Mouse (Mus musculus): Measurements from ENCODE around the gene S100a8.

The S100a8 gene

DNA sequence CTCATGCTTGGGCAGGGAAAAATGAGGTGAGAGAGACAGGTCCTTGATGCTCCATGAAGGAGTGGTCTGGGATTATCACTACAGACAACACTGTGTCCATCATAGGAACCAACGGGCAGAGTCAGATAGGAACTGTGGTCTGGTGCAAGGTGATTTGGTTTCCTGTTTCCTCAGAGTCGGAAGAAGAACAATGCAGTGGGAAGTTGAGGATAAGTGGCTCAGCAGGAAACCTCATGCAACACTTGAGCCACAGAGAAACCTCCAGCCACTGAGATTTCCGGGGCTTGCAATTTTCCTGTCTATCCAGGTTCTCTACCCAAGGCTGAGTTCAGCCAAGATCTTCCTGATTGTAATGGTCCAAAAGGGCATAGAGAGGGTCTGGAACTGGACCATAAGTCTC, 9.9 kb downstream of the S100a8 start:
- no peak for DNase-seq (ENCODE audit: low read depth)

GRCm38 (mm10) chr3:90683929-90684328, 15.2 kb downstream of the S100a8 start:
- DNase-seq (ENCODE audit: low read depth), result no peak

DNA sequence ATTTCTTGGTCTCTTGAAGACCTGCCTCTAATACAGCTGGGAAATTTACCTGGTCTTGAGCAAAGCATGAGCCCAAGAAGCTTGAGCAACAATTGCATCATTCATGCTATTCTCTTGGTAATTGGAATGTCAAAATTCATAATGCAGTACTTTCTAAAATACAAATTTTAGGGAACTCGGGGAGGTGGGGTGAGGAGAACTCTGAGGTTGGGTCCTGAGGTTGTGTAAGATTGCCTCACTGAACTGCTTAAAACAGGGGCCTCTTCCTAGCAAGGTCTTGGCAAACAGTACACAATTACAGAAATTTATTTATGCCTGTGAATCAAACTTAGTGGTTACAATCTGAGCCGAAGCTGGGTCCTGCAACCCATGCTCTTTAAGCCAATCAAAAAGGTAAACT, 18.1 kb downstream of the S100a8 start:
- DNase-seq (ENCODE audit: low read depth), result no peak

- DNase-seq (ENCODE audit: low read depth), result no peak
These were observed 24.7 kb downstream of the S100a8 start for GRCm38 (mm10) chr3:90693496-90693895.

DNA sequence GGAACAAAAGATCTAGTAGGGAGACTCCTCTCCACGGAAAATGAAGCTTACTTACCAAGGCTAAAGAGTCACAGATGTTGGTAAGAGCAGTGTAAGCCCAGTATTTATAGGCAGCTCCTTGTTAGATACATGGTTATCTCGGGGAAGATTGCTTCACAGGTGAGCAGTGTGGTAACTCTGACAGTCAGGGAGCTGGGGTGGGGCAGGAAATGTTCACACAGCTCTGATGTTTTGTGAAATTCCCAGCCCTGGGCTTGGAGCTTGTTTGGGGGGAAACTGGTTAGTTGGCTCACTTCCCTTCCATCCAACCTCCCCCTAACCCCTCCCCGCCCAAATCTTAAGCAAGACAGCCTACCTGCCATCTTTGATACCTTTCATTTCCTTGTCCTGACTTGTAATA, 26.8 kb downstream of the S100a8 start, which contains the start of gene S100a9:
TSS of gene S100a9 (minus strand) at position 109 of the 400 bp plus-strand sequence.
- DNase-seq (ENCODE audit: low read depth), result no peak

DNA sequence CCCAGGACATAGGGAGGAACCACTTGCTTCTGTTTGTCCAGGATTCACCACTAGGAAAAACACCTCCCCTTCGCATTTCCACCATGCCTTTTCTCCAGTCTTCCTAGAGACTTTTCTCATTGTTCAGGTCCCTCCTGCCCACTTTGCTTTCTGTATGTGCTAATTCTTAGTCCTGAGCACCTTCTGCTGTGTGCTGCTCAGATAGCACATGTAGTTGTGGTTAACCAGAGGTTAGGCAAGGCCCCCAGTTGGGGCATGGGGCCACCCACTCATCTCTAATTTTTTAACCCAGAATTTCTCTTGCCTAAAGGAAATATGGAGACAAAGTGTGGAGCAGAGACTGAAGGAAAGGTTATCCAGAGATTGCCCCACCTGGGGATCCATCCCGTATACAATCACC, 33.5 kb downstream of the S100a8 start:
- no peak for DNase-seq (ENCODE audit: low read depth)

DNA sequence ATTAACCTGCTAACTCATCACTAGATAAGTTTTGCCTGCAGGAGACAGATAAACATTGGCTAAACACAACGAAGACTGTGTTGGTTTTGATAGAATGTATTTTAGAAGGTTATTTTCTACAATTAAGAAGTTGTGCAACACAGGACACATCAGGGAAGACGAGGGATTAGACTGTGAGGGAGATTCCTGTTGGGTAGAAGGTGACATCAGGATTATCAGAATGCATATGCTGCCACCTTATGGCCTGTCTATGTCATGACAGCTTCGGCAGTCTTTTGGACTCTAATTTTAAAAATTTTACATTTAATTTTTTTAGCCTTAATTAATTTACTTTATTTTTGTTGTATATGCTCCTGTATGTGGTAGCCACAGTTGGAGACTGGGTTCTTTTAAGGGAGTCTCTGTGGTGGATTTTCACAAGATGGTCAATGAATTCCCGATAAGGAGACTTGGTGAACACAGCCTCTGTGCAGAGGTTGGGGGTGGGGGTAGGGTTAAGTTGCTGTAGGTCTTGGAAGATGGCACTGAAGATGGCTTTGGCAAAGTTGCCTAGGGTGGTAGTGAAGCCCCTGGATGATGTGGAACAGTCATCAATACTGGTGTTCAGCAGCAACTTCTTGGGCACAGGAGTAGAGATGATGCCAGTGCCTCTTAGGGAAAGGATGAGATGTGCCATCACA, 39.9 kb downstream of the S100a8 start:
- DNase-seq (ENCODE audit: low read depth), result no peak

GRCm38 (mm10) chr3:90709591-90710460, 41.0 kb downstream of the S100a8 start:
- peak; percentile 92 for DNase-seq (ENCODE audit: low read depth)

Data from c-Kit-positive CD71-negative TER-119-negative erythroid progenitor cells, embryonic 14.5 days (primary cell).